Mouse (Mus musculus): ENCODE data around the gene Ets1. TPM values are rescaled to one million over a fixed set of nuclear protein-coding genes. Genes with fewer than 3 reads are reported as not detected.

Gene Ets1
- polyA plus RNA-seq, 1 experiment from 2014 or later: 48.3 TPM

- H3K27me3 ChIP-seq: no peaks in the 10 kb centered on the region
- no peak for TF ChIP-seq CTCF (IDR thresholded peaks at IDR 0.05)
- CTCF ChIA-PET: no interaction called here
- no peak for ATAC-seq
- in situ Hi-C loops (cut with MboI; ENCODE audit: low pct_unique_long_range_greater_than_20kb): no loop called here
- POLR2A ChIA-PET: no interaction called here
- no peak for DNase-seq (ENCODE audit: low read depth, low spot score)
Observed at GRCm38 (mm10) chr9:32603097-32603496, 32.9 kb upstream of the Ets1 start.

- in situ Hi-C loops (cut with MboI; ENCODE audit: low pct_unique_long_range_greater_than_20kb): no loop called here
- DNase-seq (ENCODE audit: low read depth, low spot score) (no peak), ATAC-seq (no peak)
- ChIA-PET CTCF (interaction anchor here (1.3 kb wide), 1 partner anchor 17 kb away, joined by 3 read pairs; no protein-coding TSS in a partner anchor), POLR2A (no interaction called here)
- TF ChIP-seq CTCF (IDR thresholded peaks at IDR 0.05): no peak
- H3K27me3 ChIP-seq: no peaks in the 10 kb centered on the region
Observed at GRCm38 (mm10) chr9:32607218-32607617, 28.8 kb upstream of the Ets1 start.

GRCm38 (mm10) chr9:32608831-32609610, 27.0 kb upstream of the Ets1 start:
- ATAC-seq: no peak
- H3K27me3 ChIP-seq: no peaks in the 10 kb centered on the region
- in situ Hi-C loops (cut with MboI; ENCODE audit: low pct_unique_long_range_greater_than_20kb): no loop called here
- ChIA-PET POLR2A (no interaction called here), CTCF (no interaction called here)
- TF ChIP-seq CTCF (IDR thresholded peaks at IDR 0.05): no peak
- DNase-seq (ENCODE audit: low read depth, low spot score): no peak

- ATAC-seq (peak; percentile 27), DNase-seq (ENCODE audit: low read depth, low spot score) (no peak)
- TF ChIP-seq CTCF (IDR thresholded peaks at IDR 0.05): no peak
- in situ Hi-C loops (cut with MboI; ENCODE audit: low pct_unique_long_range_greater_than_20kb): loop anchor here (5.0 kb wide), 1 partner anchor 82 kb away; no protein-coding TSS in a partner anchor
- ChIA-PET CTCF (interaction anchor here (1.3 kb wide), 1 partner anchor 17 kb away, joined by 4 read pairs; no protein-coding TSS in a partner anchor), POLR2A (no interaction called here)
- H3K27me3 ChIP-seq: no peaks in the 10 kb centered on the region
Observed at GRCm38 (mm10) chr9:32610218-32610617, 25.8 kb upstream of the Ets1 start.

- DNase-seq (ENCODE audit: low read depth, low spot score) (peak; percentile 62), ATAC-seq (peak; percentile 70)
- no peaks in the 10 kb centered on the region for H3K27me3 ChIP-seq
- ChIA-PET POLR2A (no interaction called here), CTCF (interaction anchor here (1.3 kb wide), 1 partner anchor 18 kb away, joined by 4 read pairs; no protein-coding TSS in a partner anchor)
- TF ChIP-seq CTCF (IDR thresholded peaks at IDR 0.05): no peak
- in situ Hi-C loops (cut with MboI; ENCODE audit: low pct_unique_long_range_greater_than_20kb): loop anchor here (5.0 kb wide), 1 partner anchor 82 kb away; no protein-coding TSS in a partner anchor
Observed at GRCm38 (mm10) chr9:32610631-32611030, 25.4 kb upstream of the Ets1 start.

GRCm38 (mm10) chr9:32611340-32611739, 24.7 kb upstream of the Ets1 start:
- no peak for TF ChIP-seq CTCF (IDR thresholded peaks at IDR 0.05)
- ATAC-seq (no peak), DNase-seq (ENCODE audit: low read depth, low spot score) (no peak)
- no peaks in the 10 kb centered on the region for H3K27me3 ChIP-seq
- in situ Hi-C loops (cut with MboI; ENCODE audit: low pct_unique_long_range_greater_than_20kb): loop anchor here (5.0 kb wide), 1 partner anchor 81 kb away; no protein-coding TSS in a partner anchor
- POLR2A ChIA-PET: no interaction called here
- CTCF ChIA-PET: interaction anchor here (1.4 to 2.3 kb wide), 3 partner anchors 19 to 45 kb away, joined by 3 to 5 read pairs (median 3); no protein-coding TSS in a partner anchor

GRCm38 (mm10) chr9:32612426-32612825, 23.6 kb upstream of the Ets1 start:
- DNase-seq (ENCODE audit: low read depth, low spot score) (no peak), ATAC-seq (no peak)
- H3K27me3 ChIP-seq: no peaks in the 10 kb centered on the region
- ChIA-PET POLR2A (no interaction called here), CTCF (interaction anchor here (0.9 to 2.3 kb wide), 5 partner anchors 10 to 44 kb away, joined by 3 to 5 read pairs (median 3); no protein-coding TSS in a partner anchor)
- TF ChIP-seq CTCF (IDR thresholded peaks at IDR 0.05): no peak
- in situ Hi-C loops (cut with MboI; ENCODE audit: low pct_unique_long_range_greater_than_20kb): loop anchor here (5.0 kb wide), 1 partner anchor 80 kb away; no protein-coding TSS in a partner anchor

- no peak for TF ChIP-seq CTCF (IDR thresholded peaks at IDR 0.05)
- in situ Hi-C loops (cut with MboI; ENCODE audit: low pct_unique_long_range_greater_than_20kb): loop anchor here (5.0 kb wide), 1 partner anchor 79 kb away; no protein-coding TSS in a partner anchor
- ChIA-PET POLR2A (no interaction called here), CTCF (interaction anchor here (0.9 to 2.3 kb wide), 5 partner anchors 9 to 43 kb away, joined by 3 to 5 read pairs (median 3); no protein-coding TSS in a partner anchor)
- DNase-seq (ENCODE audit: low read depth, low spot score) (no peak), ATAC-seq (no peak)
- no peaks in the 10 kb centered on the region for H3K27me3 ChIP-seq
Observed at GRCm38 (mm10) chr9:32612861-32613421, 23.1 kb upstream of the Ets1 start.

- TF ChIP-seq CTCF (IDR thresholded peaks at IDR 0.05): no peak
- no peak for DNase-seq (ENCODE audit: low read depth, low spot score)
- ATAC-seq: no peak
- H3K27me3 ChIP-seq: no peaks in the 10 kb centered on the region
- ChIA-PET POLR2A (no interaction called here), CTCF (no interaction called here)
- in situ Hi-C loops (cut with MboI; ENCODE audit: low pct_unique_long_range_greater_than_20kb): loop anchor here (5.0 kb wide), 1 partner anchor 78 kb away; no protein-coding TSS in a partner anchor
Observed at GRCm38 (mm10) chr9:32614191-32614590, 21.8 kb upstream of the Ets1 start.

GRCm38 (mm10) chr9:32615461-32615860, 20.6 kb upstream of the Ets1 start:
- TF ChIP-seq CTCF (IDR thresholded peaks at IDR 0.05): no peak
- CTCF ChIA-PET: interaction anchor here (2.6 kb wide), 1 partner anchor 11 kb away, joined by 5 read pairs; no protein-coding TSS in a partner anchor
- POLR2A ChIA-PET: no interaction called here
- no peaks in the 10 kb centered on the region for H3K27me3 ChIP-seq
- DNase-seq (ENCODE audit: low read depth, low spot score) (no peak), ATAC-seq (no peak)
- in situ Hi-C loops (cut with MboI; ENCODE audit: low pct_unique_long_range_greater_than_20kb): no loop called here

GRCm38 (mm10) chr9:32615986-32616385, 20.0 kb upstream of the Ets1 start:
- H3K27me3 ChIP-seq: no peaks in the 10 kb centered on the region
- DNase-seq (ENCODE audit: low read depth, low spot score) (no peak), ATAC-seq (no peak)
- CTCF ChIA-PET: interaction anchor here (2.6 kb wide), 1 partner anchor 10 kb away, joined by 5 read pairs; no protein-coding TSS in a partner anchor
- in situ Hi-C loops (cut with MboI; ENCODE audit: low pct_unique_long_range_greater_than_20kb): no loop called here
- no peak for TF ChIP-seq CTCF (IDR thresholded peaks at IDR 0.05)
- POLR2A ChIA-PET: no interaction called here
